In genomic region chr15:98102401-98102800, GRCm38 (mm10) we compare ENCODE assay signal across 17 mouse cellular contexts.
"Had no signal": no experiment of that assay in that cellular context is flagged by ENCODE, and none has a peak within 500 bp of the region (broad histone marks: within the 10 kb centered on the region; RNA-seq: fewer than 3 reads in every experiment).

No protein-coding gene starts in this region.

- H3K27me3 ChIP-seq: neural tube, embryonic 12.5 days had no signal

- H3K4me3 ChIP-seq: midbrain, embryonic 10.5 days; midbrain, embryonic 12.5 days; neural tube, embryonic 12.5 days had no signal

- ATAC-seq: midbrain, embryonic 16.5 days had no signal

- H3K27ac ChIP-seq: liver, embryonic 14.5 days; midbrain, embryonic 10.5 days; midbrain, embryonic 12.5 days; neural tube, embryonic 12.5 days had no signal

- H3K4me1 ChIP-seq: neural tube, embryonic 12.5 days had no signal

- H3K36me3 ChIP-seq: midbrain, embryonic 10.5 days; midbrain, embryonic 12.5 days; neural tube, embryonic 12.5 days had no signal

- DNase-seq: lung, adult 18-20 months; lung, embryonic 14.5 days; lung, postnatal 10 days; lung, postnatal 4 days; midbrain, embryonic 14.5 days; right cerebral cortex, adult 18-20 months; right cerebral cortex, postnatal 25 days; right cerebral cortex, postnatal 4 days; spleen, adult 18-20 months; thymus, adult 18-20 months; thymus, postnatal 14 days; thymus, postnatal 36 days had no signal
